In the genomic region with DNA sequence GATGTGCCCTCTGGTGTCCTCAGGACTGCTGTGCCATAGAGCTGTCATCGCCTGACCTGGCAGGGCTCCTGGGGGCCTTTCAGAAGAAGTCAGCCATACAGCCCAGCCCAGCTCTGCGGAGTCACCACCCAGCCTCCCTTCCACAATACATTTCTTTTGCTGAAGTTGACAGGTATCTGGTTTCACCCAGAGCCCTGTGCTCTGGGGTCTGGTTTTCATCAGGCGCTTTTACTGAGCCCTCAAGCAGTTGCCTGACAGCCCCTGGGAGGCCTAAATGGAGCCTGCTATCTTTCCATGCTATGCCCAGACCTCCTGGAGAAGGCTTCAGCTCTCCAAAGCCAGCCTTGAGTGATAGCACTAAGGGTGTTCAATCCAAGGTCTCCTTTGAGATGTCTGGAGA, we compare ENCODE assay signal across 15 mouse cellular contexts. TPM values are rescaled to one million over a fixed set of nuclear protein-coding genes. Genes with fewer than 3 reads are reported as not detected.
A peak's percentile ranks its signal among the peaks of the same experiment; 100 is the strongest.
DNase-seq lines count a peak whose midpoint lies in the region; ATAC-seq lines count a peak whose summit lies in the region.
"Had no signal": no experiment of that assay in that cellular context is flagged by ENCODE, and none has a peak within 500 bp of the region (broad histone marks: within the 10 kb centered on the region; RNA-seq: fewer than 3 reads in every experiment).

No protein-coding gene starts in this region.

- DNase-seq in heart, postnatal 36 days, result no peak
- DNase-seq in neural tube, embryonic 10.5 days (ENCODE audit: extremely low spot score, low spot score), result peak; percentile 52
- DNase-seq in spleen, postnatal 36 days (ENCODE audit: low spot score in 2 of 2), result no peak
- no peak for DNase-seq in gastrocnemius, adult 18-20 months (ENCODE audit: low spot score)
- DNase-seq in urinary bladder, postnatal 10 days (ENCODE audit: low spot score), result no peak
- DNase-seq: cerebellum, postnatal 10 days; liver, postnatal 0 days; thymus, adult 18-20 months had no signal

- no peak overlapping the region for H3K9ac ChIP-seq in heart, embryonic 11.5 days (ENCODE audit: low read depth, low read length)
- no peak overlapping the region for H3K9ac ChIP-seq in neural tube, embryonic 15.5 days (replicated peaks)
- no peak overlapping the region for H3K9ac ChIP-seq in intestine, embryonic 16.5 days (ENCODE audit: low read depth, low read length)
- H3K9ac ChIP-seq: hindbrain, embryonic 12.5 days; liver, postnatal 0 days had no signal

- H3K4me1 ChIP-seq in heart, embryonic 11.5 days (ENCODE audit: control insufficient read depth, insufficient read depth, low read length), result peaks cover 17% of the 10 kb centered on the region
- 0 out of 2 replicates have a peak, but pooled peaks cover 4% of the 10 kb centered on the region for H3K4me1 ChIP-seq in neural tube, embryonic 15.5 days
- H3K4me1 ChIP-seq in intestine, embryonic 16.5 days (ENCODE audit: control insufficient read depth, insufficient read depth, low read length), result 0 out of 2 replicates have a peak, but pooled peaks cover 3% of the 10 kb centered on the region

- no peak overlapping the region for H3K4me2 ChIP-seq in heart, embryonic 11.5 days
- no peak overlapping the region for H3K4me2 ChIP-seq in neural tube, embryonic 15.5 days
- H3K4me2 ChIP-seq in intestine, embryonic 16.5 days (ENCODE audit: low read depth, low read length), result no peak overlapping the region
- H3K4me2 ChIP-seq: hindbrain, embryonic 12.5 days had no signal

- H3K27ac ChIP-seq in heart, embryonic 11.5 days (ENCODE audit: low read depth, low read length), result peak overlapping the region; percentile 67
- H3K27ac ChIP-seq in neural tube, embryonic 15.5 days (replicated peaks), result no peak overlapping the region
- H3K27ac ChIP-seq in intestine, embryonic 16.5 days (ENCODE audit: low read length), result 0 out of 2 replicates have a peak overlapping the region, but pooled peaks have one; percentile 29
- H3K27ac ChIP-seq: hindbrain, embryonic 12.5 days had no signal

- H3K27me3 ChIP-seq in heart, embryonic 11.5 days (ENCODE audit: control insufficient read depth, insufficient read depth, low read length), result 0 out of 2 replicates have a peak, but pooled peaks cover 1% of the 10 kb centered on the region
- H3K27me3 ChIP-seq in neural tube, embryonic 15.5 days (replicated peaks), result no peaks in the 10 kb centered on the region
- H3K27me3 ChIP-seq in intestine, embryonic 16.5 days (replicated peaks; ENCODE audit: control insufficient read depth, insufficient read depth, low read length), result no peaks in the 10 kb centered on the region
- H3K27me3 ChIP-seq: hindbrain, embryonic 12.5 days had no signal

- peak; percentile 79 for ATAC-seq in heart, embryonic 11.5 days (replicated peaks; ENCODE audit: insufficient number of reproducible peaks, low FRiP score, low TSS enrichment)
- no peak for ATAC-seq in neural tube, embryonic 15.5 days (ENCODE audit: low FRiP score)
- ATAC-seq in intestine, embryonic 16.5 days, result 0 out of 2 replicates have a peak, but pooled peaks have one; percentile 36
- ATAC-seq: liver, postnatal 0 days had no signal

- WGBS in heart, embryonic 11.5 days (ENCODE audit: insufficient replicate concordance), result 10% methylated on average over 3 of the region's 3 CpGs
- 81% methylated on average over 3 of the region's 3 CpGs for WGBS in neural tube, embryonic 15.5 days
- 46% methylated on average over 3 of the region's 3 CpGs for WGBS in intestine, embryonic 16.5 days

- no peaks in the 10 kb centered on the region for H3K36me3 ChIP-seq in heart, embryonic 11.5 days (ENCODE audit: control insufficient read depth, insufficient read depth, low read length)
- no peaks in the 10 kb centered on the region for H3K36me3 ChIP-seq in neural tube, embryonic 15.5 days
- no peaks in the 10 kb centered on the region for H3K36me3 ChIP-seq in intestine, embryonic 16.5 days (ENCODE audit: control insufficient read depth, insufficient read depth, low read length)
- H3K36me3 ChIP-seq: hindbrain, embryonic 12.5 days had no signal

- H3K9me3 ChIP-seq in heart, embryonic 11.5 days (replicated peaks; ENCODE audit: control insufficient read depth, low read length), result no peaks in the 10 kb centered on the region
- no peaks in the 10 kb centered on the region for H3K9me3 ChIP-seq in neural tube, embryonic 15.5 days (replicated peaks)
- no peaks in the 10 kb centered on the region for H3K9me3 ChIP-seq in intestine, embryonic 16.5 days (ENCODE audit: control insufficient read depth, low read length)
- H3K9me3 ChIP-seq: hindbrain, embryonic 12.5 days had no signal

- H3K4me3 ChIP-seq in heart, embryonic 11.5 days (ENCODE audit: low read depth, low read length), result no peak overlapping the region
- H3K4me3 ChIP-seq in neural tube, embryonic 15.5 days (replicated peaks), result no peak overlapping the region
- no peak overlapping the region for H3K4me3 ChIP-seq in intestine, embryonic 16.5 days (ENCODE audit: low read length)
- H3K4me3 ChIP-seq: hindbrain, embryonic 12.5 days had no signal

- intact Hi-C loops in heart, postnatal 36 days (cut with DNase I), result no loop called here

RNA-seq across cellular contexts. Expression of gene Crabp1, which starts 19.5 kb away (rescaled TPM):
- 50.3 and 56.9 TPM in 2 replicates for polyA plus RNA-seq in heart, embryonic 11.5 days (2014; fragmentation: Nextera tagmentation; extraction: Ambion mirVana)
- total RNA-seq in heart, postnatal 36 days (2021), result not detected
- polyA plus RNA-seq in neural tube, embryonic 15.5 days (2015; fragmentation: Nextera tagmentation; extraction: Ambion mirVana), result 405 and 485 TPM in 2 replicates
- polyA plus RNA-seq in intestine, embryonic 16.5 days (2015; fragmentation: Nextera tagmentation; extraction: Ambion mirVana), result 9.0 and 9.8 TPM in 2 replicates
- under 1 TPM; 0.80 to 0.88 TPM for total RNA-seq in gastrocnemius, adult 18-20 months (2021)
- total RNA-seq: megakaryocyte progenitor cell, adult 5-6 weeks; MEL had no signal
- polyA plus RNA-seq: C2C12; liver, postnatal 0 days had no signal

RNA-seq across cellular contexts. Expression of gene Wdr61, which starts 49.7 kb away (rescaled TPM):
- 124 and 128 TPM in 2 replicates for polyA plus RNA-seq in heart, embryonic 11.5 days (2014; fragmentation: Nextera tagmentation; extraction: Ambion mirVana)
- 10 to 100 TPM; 28.2 to 31.7 TPM for total RNA-seq in heart, postnatal 36 days (2021)
- polyA plus RNA-seq in neural tube, embryonic 15.5 days (2015; fragmentation: Nextera tagmentation; extraction: Ambion mirVana), result 79.1 and 91.7 TPM in 2 replicates
- 142 and 148 TPM in 2 replicates for polyA plus RNA-seq in intestine, embryonic 16.5 days (2015; fragmentation: Nextera tagmentation; extraction: Ambion mirVana)
- total RNA-seq in gastrocnemius, adult 18-20 months (2021), result 10 to 100 TPM; 19.0 to 21.6 TPM
